7 mouse cellular contexts compared by ENCODE assay signal in genomic region chr14:120276343-120277080, GRCm38 (mm10). TPM values are rescaled to one million over a fixed set of nuclear protein-coding genes. Genes with fewer than 3 reads are reported as not detected.
DNase-seq lines count a peak whose midpoint lies in the region; ATAC-seq and TF ChIP-seq lines count a peak whose summit lies in the region.

No protein-coding gene starts in this region.

- peak overlapping the region; percentile 95 for H3K4me2 ChIP-seq in embryonic facial prominence, embryonic 13.5 days
- peak overlapping the region; percentile 92 for H3K4me2 ChIP-seq in intestine, embryonic 15.5 days (replicated peaks)
- peak overlapping the region; percentile 62 for H3K4me2 ChIP-seq in midbrain, postnatal 0 days (ENCODE audit: low read depth, low read length, poor library complexity, severe bottlenecking)

- H3K4me1 ChIP-seq in thymus, adult 2 months (replicated peaks; ENCODE audit: control insufficient read depth, insufficient read depth, low read length), result peaks cover 20% of the 10 kb centered on the region
- peaks cover 62% of the 10 kb centered on the region for H3K4me1 ChIP-seq in embryonic facial prominence, embryonic 13.5 days
- peaks cover 40% of the 10 kb centered on the region for H3K4me1 ChIP-seq in intestine, embryonic 15.5 days (replicated peaks)
- peaks cover 17% of the 10 kb centered on the region for H3K4me1 ChIP-seq in midbrain, postnatal 0 days (ENCODE audit: insufficient read depth, low read length)

- H3K4me3 ChIP-seq in thymus, adult 2 months (ENCODE audit: control insufficient read depth, insufficient read depth, low read length), result peak overlapping the region; percentile 36
- peak overlapping the region; percentile 74 for H3K4me3 ChIP-seq in embryonic facial prominence, embryonic 13.5 days
- H3K4me3 ChIP-seq in intestine, embryonic 15.5 days (replicated peaks), result peak overlapping the region; percentile 53
- peak overlapping the region; percentile 49 for H3K4me3 ChIP-seq in midbrain, postnatal 0 days (ENCODE audit: low read depth, low read length)

- under 1% methylated on average over 10 of the region's 10 CpGs for WGBS in thymus, adult 2 months
- WGBS in embryonic facial prominence, embryonic 13.5 days, result 1% methylated on average over 10 of the region's 10 CpGs
- WGBS in intestine, embryonic 15.5 days, result under 1% methylated on average over 10 of the region's 10 CpGs
- WGBS in midbrain, postnatal 0 days, result 10% methylated on average over 10 of the region's 10 CpGs

- no peak for DNase-seq in thymus, adult 2 months
- DNase-seq in thymus, postnatal 36 days, result no peak
- peak; percentile 14 for DNase-seq in midbrain, postnatal 0 days (ENCODE audit: low spot score)
- DNase-seq in frontal cortex, postnatal 36 days (ENCODE audit: low spot score in 2 of 2), result no peak
- DNase-seq in adrenal gland, postnatal 4 days (ENCODE audit: low spot score in 2 of 2), result no peak

- no peaks in the 10 kb centered on the region for H3K27me3 ChIP-seq in thymus, adult 2 months (ENCODE audit: control insufficient read depth, insufficient read depth, low read length)
- H3K27me3 ChIP-seq in embryonic facial prominence, embryonic 13.5 days, result no peaks in the 10 kb centered on the region
- H3K27me3 ChIP-seq in intestine, embryonic 15.5 days (replicated peaks), result no peaks in the 10 kb centered on the region
- no peaks in the 10 kb centered on the region for H3K27me3 ChIP-seq in midbrain, postnatal 0 days (ENCODE audit: insufficient read depth, low read length)

- H3K9ac ChIP-seq in embryonic facial prominence, embryonic 13.5 days, result peak overlapping the region; percentile 85
- peak overlapping the region; percentile 72 for H3K9ac ChIP-seq in intestine, embryonic 15.5 days
- peak overlapping the region; percentile 54 for H3K9ac ChIP-seq in midbrain, postnatal 0 days (replicated peaks; ENCODE audit: low read length, poor library complexity, severe bottlenecking)

- no peak for TF ChIP-seq POLR2A in thymus, adult 2 months (IDR thresholded peaks at IDR 0.05; ENCODE audit: control insufficient read depth, extremely low read depth, insufficient read depth, low read length, poor library complexity)

- TF ChIP-seq CTCF in thymus, adult 2 months (IDR thresholded peaks at IDR 0.05; ENCODE audit: borderline replicate concordance, control insufficient read depth, extremely low read depth, insufficient read depth, low read length, poor library complexity), result no peak
- TF ChIP-seq CTCF in midbrain, postnatal 0 days (IDR thresholded peaks at IDR 0.05), result no peak

- peak overlapping the region; percentile 70 for H3K27ac ChIP-seq in thymus, adult 2 months (ENCODE audit: control insufficient read depth, insufficient read depth, low read length)
- peak overlapping the region; percentile 98 for H3K27ac ChIP-seq in embryonic facial prominence, embryonic 13.5 days
- peak overlapping the region; percentile 90 for H3K27ac ChIP-seq in intestine, embryonic 15.5 days
- H3K27ac ChIP-seq in midbrain, postnatal 0 days (ENCODE audit: low read depth, low read length), result peak overlapping the region; percentile 28; the same call in 1 of the 2 replicates

- no peaks in the 10 kb centered on the region for H3K36me3 ChIP-seq in thymus, adult 2 months (ENCODE audit: control insufficient read depth, insufficient read depth, low read length)
- 0 out of 2 replicates have a peak, but pooled peaks cover 3% of the 10 kb centered on the region for H3K36me3 ChIP-seq in embryonic facial prominence, embryonic 13.5 days
- H3K36me3 ChIP-seq in intestine, embryonic 15.5 days, result no peaks in the 10 kb centered on the region
- no peaks in the 10 kb centered on the region for H3K36me3 ChIP-seq in midbrain, postnatal 0 days (ENCODE audit: insufficient read depth, low read length)

- no peak for ATAC-seq in embryonic facial prominence, embryonic 13.5 days (ENCODE audit: insufficient number of reproducible peaks, insufficient read depth, low FRiP score, low TSS enrichment, low read depth)
- no peak for ATAC-seq in intestine, embryonic 15.5 days
- no peak for ATAC-seq in midbrain, postnatal 0 days (ENCODE audit: low FRiP score)

- no peaks in the 10 kb centered on the region for H3K9me3 ChIP-seq in embryonic facial prominence, embryonic 13.5 days
- no peaks in the 10 kb centered on the region for H3K9me3 ChIP-seq in intestine, embryonic 15.5 days
- no peaks in the 10 kb centered on the region for H3K9me3 ChIP-seq in midbrain, postnatal 0 days (ENCODE audit: low read length)

RNA-seq across cellular contexts. Expression of gene Mbnl2, which starts 1.0 kb away (rescaled TPM):
- polyA plus RNA-seq in thymus, adult 2 months (2012; rRNA removed), result 58.9 and 64.4 TPM in 2 replicates
- 146 and 173 TPM in 2 replicates for polyA plus RNA-seq in embryonic facial prominence, embryonic 13.5 days (2015; fragmentation: Nextera tagmentation; extraction: Ambion mirVana)
- polyA plus RNA-seq in intestine, embryonic 15.5 days (2015; fragmentation: Nextera tagmentation; extraction: Ambion mirVana), result 105 and 111 TPM in 2 replicates
- 40.4 and 41.4 TPM in 2 replicates for total RNA-seq in midbrain, postnatal 0 days (2014; rRNA removed)
- 19.5 and 20.4 TPM in 2 replicates for polyA plus RNA-seq in midbrain, postnatal 0 days (2015; fragmentation: Nextera tagmentation; extraction: Ambion mirVana)
- total RNA-seq in adrenal gland, postnatal 4 days (2021), result 100 to 1,000 TPM; 169 to 182 TPM

Comparison
In these comparisons a context has a peak if more than half of its experiments do, and no peak if none do; other contexts are left out.
1. H3K27ac ChIP-seq: peak in every context shown above with its lines; median percentile 98 in embryonic facial prominence, embryonic 13.5 days; 90 in intestine, embryonic 15.5 days; 70 in thymus, adult 2 months; 28 in midbrain, postnatal 0 days.